Mouse (Mus musculus) hindbrain, embryonic 15.5 days (tissue): ENCODE results near the gene Gm10376. TPM values are rescaled to one million over a fixed set of nuclear protein-coding genes. Genes with fewer than 3 reads are reported as not detected.
"Not testable (repeated sequence)": the region's sequence is repeated elsewhere in the genome, so short reads cannot be mapped to it uniquely, and the experiment has no call there.

Experiments used
- ATAC-seq: fragments of 200-750 bp; cut with Nextera tagmentation; 2 replicates; pipeline ENCODE4 v1.8.0; 2017; ENCODE audit warnings: low read depth, moderate number of reproducible peaks, moderate TSS enrichment; ENCODE audit not compliant: low FRiP score
- H3K27ac ChIP-seq: fragments of 300-500 bp; sonication (generic); replicated peaks from 2 replicates; pipeline ENCODE4 v1.5.1; 2015; ENCODE audit warnings: mild to moderate bottlenecking, inconsistent platforms
- H3K27me3 ChIP-seq: fragments of 300-500 bp; sonication (generic); 2 replicates; pipeline ENCODE4 v1.6.1; 2015; ENCODE audit warnings: control low read depth, inconsistent platforms
- H3K36me3 ChIP-seq: fragments of 300-500 bp; sonication (generic); 2 replicates; pipeline ENCODE4 v1.6.1; 2015; ENCODE audit warnings: control low read depth, inconsistent platforms
- H3K4me1 ChIP-seq: fragments of 300-500 bp; sonication (generic); replicated peaks from 2 replicates; pipeline ENCODE4 v1.6.1; 2015; ENCODE audit warnings: control low read depth, inconsistent platforms
- H3K4me2 ChIP-seq: fragments of 300-500 bp; sonication (generic); 2 replicates; pipeline ENCODE4 v1.6.1; 2015; ENCODE audit warnings: moderate library complexity, mild to moderate bottlenecking, inconsistent platforms
- H3K4me3 ChIP-seq: fragments of 300-500 bp; sonication (generic); 2 replicates; pipeline ENCODE4 v1.5.1; 2015; ENCODE audit warnings: mild to moderate bottlenecking, inconsistent platforms
- H3K9ac ChIP-seq: fragments of 300-500 bp; sonication (generic); 2 replicates; pipeline ENCODE4 v1.6.1; 2015; ENCODE audit warnings: inconsistent platforms
- H3K9me3 ChIP-seq: fragments of 300-500 bp; sonication (generic); 2 replicates; pipeline ENCODE4 v1.6.1; 2016; ENCODE audit warnings: control low read depth, inconsistent platforms
- whole genome bisulfite sequencing: fragments of 180-500 bp; shearing (Covaris S2); methylation state at CpG from one replicate; pipeline ENCODE4 v1.1.7; 2015; 5-methylcytosine and 5-hydroxymethylcytosine counted together
- polyA plus RNA-seq: library from polyadenylated mRNA; unstranded; fragments of >200 nt; fragmentation: Nextera tagmentation; extraction: Ambion mirVana; gene quantifications from 2 replicates; pipeline ENCODE4 v1.2.1, GENCODE M21; 2015

Gene Gm10376
- not detected in 2 replicates for polyA plus RNA-seq

DNA sequence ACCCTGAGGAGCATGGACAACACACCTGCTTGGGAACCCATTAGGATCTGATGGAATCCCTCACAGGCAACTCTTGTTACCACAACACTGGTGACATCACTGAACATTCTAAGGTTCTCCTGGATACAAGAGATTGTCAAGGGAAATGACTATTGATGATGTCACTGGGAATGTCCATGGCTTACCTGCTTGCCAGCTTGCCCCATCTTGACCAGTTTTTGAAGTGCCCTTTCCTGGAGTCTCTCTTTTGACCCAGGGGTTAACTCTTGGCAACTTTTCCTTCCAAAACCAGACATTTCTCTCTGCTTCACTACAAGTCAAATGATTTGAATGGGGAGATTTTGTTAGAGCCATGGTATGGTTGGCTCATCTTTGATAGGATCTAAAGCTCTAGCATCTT, at the start of gene Gm10376:
Gene Gm10376, minus strand, starts transcription at position 101 of the 400 bp plus-strand sequence.
- H3K27ac ChIP-seq, H3K9me3 ChIP-seq, ATAC-seq, H3K27me3 ChIP-seq, H3K4me1 ChIP-seq, H3K4me2 ChIP-seq, H3K4me3 ChIP-seq, H3K9ac ChIP-seq, H3K36me3 ChIP-seq: not testable (repeated sequence)

DNA sequence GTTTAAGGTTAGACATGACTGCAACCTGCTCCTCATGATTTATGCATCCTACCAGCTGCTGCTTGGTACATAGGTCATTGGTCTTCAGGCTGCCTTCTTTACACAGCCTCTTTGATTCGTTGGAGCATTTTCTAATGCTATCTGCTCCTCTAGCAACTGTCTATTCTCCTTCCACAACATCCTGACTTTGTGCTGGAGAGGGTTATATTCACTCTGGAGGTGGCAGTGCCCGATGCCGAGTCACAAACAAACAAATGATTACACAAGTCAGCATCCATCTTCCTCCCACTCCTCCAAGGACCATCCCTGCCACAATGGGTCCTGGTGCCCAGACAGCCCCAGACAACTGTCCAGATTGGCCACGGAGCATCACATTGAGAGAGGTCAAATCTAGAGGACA, 44.8 kb upstream of the Gm10376 start:
- H3K4me1 ChIP-seq, H3K36me3 ChIP-seq, H3K4me2 ChIP-seq, H3K9ac ChIP-seq, H3K9me3 ChIP-seq, ATAC-seq, H3K27me3 ChIP-seq, H3K4me3 ChIP-seq, H3K27ac ChIP-seq: not testable (repeated sequence)
- 68% methylated on average over 4 of the region's 4 CpGs for WGBS

GRCm38 (mm10) chr14:43058063-43058462, 42.6 kb upstream of the Gm10376 start:
- H3K36me3 ChIP-seq, H3K27ac ChIP-seq, H3K9ac ChIP-seq, H3K4me1 ChIP-seq, ATAC-seq, H3K4me2 ChIP-seq, H3K4me3 ChIP-seq, H3K9me3 ChIP-seq, H3K27me3 ChIP-seq: not testable (repeated sequence)
- WGBS = 81% methylated on average over 3 of the region's 3 CpGs

GRCm38 (mm10) chr14:42993524-42993923, 21.9 kb downstream of the Gm10376 start, which contains the start of gene Gm8082:
Gene Gm8082, minus strand, starts transcription at chr14:42993624.
- not testable (repeated sequence) for H3K4me2 ChIP-seq, H3K4me3 ChIP-seq, H3K36me3 ChIP-seq, H3K4me1 ChIP-seq, H3K27ac ChIP-seq, H3K9ac ChIP-seq, H3K27me3 ChIP-seq, ATAC-seq, H3K9me3 ChIP-seq
- WGBS = 75% methylated on average over 1 of the region's 1 CpGs

Other genes starting within 250 kb of the Gm10376 start
- not detected in 2 replicates for gene Gm3015, start 246.8 kb downstream of the Gm10376 start, polyA plus RNA-seq
- not detected in 2 replicates for gene Gm10377, start 217.6 kb downstream of the Gm10376 start, polyA plus RNA-seq
- not detected in 2 replicates for gene Gm21977, start 162.2 kb downstream of the Gm10376 start, polyA plus RNA-seq
- not detected in 2 replicates for gene Gm8082, start 22.0 kb downstream of the Gm10376 start, polyA plus RNA-seq
- gene Gm8094, start 61.0 kb upstream of the Gm10376 start, polyA plus RNA-seq = not detected in 2 replicates
- 0.08 TPM in 1 of 2 replicates, not detected in the other for gene Gm8104, start 85.0 kb upstream of the Gm10376 start, polyA plus RNA-seq
- gene Gm7233, start 164.2 kb upstream of the Gm10376 start, polyA plus RNA-seq = not detected in 2 replicates
- gene Gm8122, start 219.7 kb upstream of the Gm10376 start, polyA plus RNA-seq = not detected in 2 replicates
- gene Gm8126, start 243.0 kb upstream of the Gm10376 start, polyA plus RNA-seq = not detected in 2 replicates